Mouse (Mus musculus): ENCODE results near the gene Vti1b. TPM values are rescaled to one million over a fixed set of nuclear protein-coding genes. Genes with fewer than 3 reads are reported as not detected.

The Vti1b gene
- polyA plus RNA-seq (2012; rRNA removed), result 43.6 and 49.2 TPM in 2 replicates

DNA sequence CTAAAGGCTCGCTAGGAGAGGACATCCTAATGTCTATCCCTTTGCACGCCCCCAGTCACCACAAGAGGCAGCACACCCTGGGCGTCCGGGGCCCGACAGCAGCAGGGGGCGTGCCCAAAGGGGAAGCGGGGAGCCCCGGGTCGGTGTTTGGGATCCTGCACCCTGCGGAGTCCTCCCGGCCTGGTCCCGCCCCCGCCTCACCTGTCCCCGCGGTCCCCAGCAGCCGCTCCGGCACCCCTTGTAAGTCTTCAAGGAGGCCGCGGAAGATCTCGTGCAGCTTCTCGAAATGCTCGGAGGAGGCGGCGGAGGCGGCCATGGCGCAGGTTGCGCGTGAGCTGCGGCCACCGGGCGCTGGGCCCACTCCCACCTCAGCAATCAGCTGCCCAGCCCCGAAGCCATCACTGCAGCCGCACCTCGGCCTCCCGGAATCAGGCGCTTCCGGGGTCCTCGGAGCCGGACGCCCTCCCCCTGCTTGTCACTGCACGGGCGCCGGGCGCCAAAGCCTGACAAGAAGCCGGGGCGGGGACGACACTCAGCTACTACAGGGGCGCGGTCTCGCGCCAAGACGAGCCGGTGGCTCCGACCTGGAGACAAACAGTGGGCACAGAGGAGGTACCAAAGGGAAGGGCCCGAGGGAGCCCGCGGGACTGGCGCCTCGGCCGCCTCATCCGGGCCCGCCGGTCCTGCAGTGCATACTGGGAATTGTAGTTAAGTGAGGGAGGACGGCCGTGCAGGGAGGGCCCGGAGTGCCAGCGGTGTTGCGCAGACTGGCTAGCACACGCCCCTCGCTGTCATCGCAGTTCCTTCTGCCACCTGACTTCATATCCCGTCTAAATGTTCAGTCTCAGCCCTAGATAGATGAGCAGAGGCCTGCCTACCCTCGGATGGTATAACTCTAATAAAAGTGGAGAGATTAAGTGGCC, at the start of gene Vti1b:
TSS of gene Vti1b (minus strand) at position 649 of the 923 bp plus-strand sequence.
- Histone ChIP-seq H3K4me3 (replicated peaks; ENCODE audit: extremely low read depth, low read depth, low read length) (peak within 1 kb of the TSS; percentile 92), H3K4me1 (ENCODE audit: control insufficient read depth, insufficient read depth, low read length) (peaks cover 7% of the 10 kb centered on the region)
- TF ChIP-seq POLR2A (IDR thresholded peaks at IDR 0.05; ENCODE audit: borderline replicate concordance, extremely low read depth, low read depth, low read length) (peak; percentile 81; the same call in 1 of the 2 replicates), CTCF (IDR thresholded peaks at IDR 0.05; ENCODE audit: insufficient read depth, low read length) (peak; percentile 10; the same call in 1 of the 2 replicates)
- peak; percentile 96 for DNase-seq
- WGBS, result under 1% methylated on average over 72 of the region's 73 CpGs

GRCm38 (mm10) chr12:79217511-79217910, 45.0 kb upstream of the Vti1b start:
- TF ChIP-seq POLR2A (IDR thresholded peaks at IDR 0.05; ENCODE audit: borderline replicate concordance, extremely low read depth, low read depth, low read length) (no peak), CTCF (IDR thresholded peaks at IDR 0.05; ENCODE audit: insufficient read depth, low read length) (no peak)
- 71% methylated on average over 5 of the region's 5 CpGs for WGBS
- no peak for DNase-seq
- Histone ChIP-seq H3K4me1 (ENCODE audit: control insufficient read depth, insufficient read depth, low read length) (no peaks in the 10 kb centered on the region), H3K4me3 (replicated peaks; ENCODE audit: extremely low read depth, low read depth, low read length) (no peak overlapping the region)

DNA sequence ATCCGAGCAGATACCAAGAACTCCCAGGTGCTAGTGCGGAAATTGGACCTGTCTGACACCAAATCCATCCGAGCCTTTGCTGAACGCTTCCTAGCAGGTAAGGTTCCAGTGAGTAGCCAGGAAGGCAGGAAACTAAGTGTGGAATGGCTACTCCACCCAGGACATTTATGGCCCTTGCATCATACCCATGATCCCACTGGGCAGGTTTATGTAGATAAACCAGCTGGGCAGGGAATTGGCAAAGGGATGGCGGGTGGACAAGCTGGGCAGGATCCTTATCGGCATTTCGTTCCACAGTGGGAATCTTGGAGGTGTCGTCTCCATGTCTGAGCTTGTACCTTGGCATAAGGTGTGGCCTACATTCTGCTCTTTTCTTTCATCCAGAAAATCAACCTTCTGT, 39.0 kb upstream of the Vti1b start:
- DNase-seq, result no peak
- 75% methylated on average over 8 of the region's 8 CpGs for WGBS
- TF ChIP-seq CTCF (IDR thresholded peaks at IDR 0.05; ENCODE audit: insufficient read depth, low read length), result no peak
- TF ChIP-seq POLR2A (IDR thresholded peaks at IDR 0.05; ENCODE audit: borderline replicate concordance, extremely low read depth, low read depth, low read length), result no peak
- Histone ChIP-seq H3K4me3 (replicated peaks; ENCODE audit: extremely low read depth, low read depth, low read length) (no peak overlapping the region), H3K4me1 (ENCODE audit: control insufficient read depth, insufficient read depth, low read length) (no peaks in the 10 kb centered on the region)

- H3K4me3 ChIP-seq (replicated peaks; ENCODE audit: extremely low read depth, low read depth, low read length), result peak within 1 kb of the TSS; percentile 53
- peak; percentile 26 for DNase-seq
- TF ChIP-seq POLR2A (IDR thresholded peaks at IDR 0.05; ENCODE audit: borderline replicate concordance, extremely low read depth, low read depth, low read length), result no peak
- WGBS, result 2% methylated on average over 13 of the region's 13 CpGs
- H3K4me1 ChIP-seq (ENCODE audit: control insufficient read depth, insufficient read depth, low read length), result no peaks in the 10 kb centered on the region
These were observed 36.4 kb upstream of the Vti1b start, which contains the start of gene Rdh12 for GRCm38 (mm10) chr12:79208703-79209464. TSS of gene Rdh12 (plus strand) at chr12:79208914.

GRCm38 (mm10) chr12:79201882-79202281, 29.4 kb upstream of the Vti1b start:
- DNase-seq, result no peak
- 56% methylated on average over 3 of the region's 3 CpGs for WGBS
- TF ChIP-seq POLR2A (IDR thresholded peaks at IDR 0.05; ENCODE audit: borderline replicate concordance, extremely low read depth, low read depth, low read length), result no peak
- no peak for TF ChIP-seq CTCF (IDR thresholded peaks at IDR 0.05; ENCODE audit: insufficient read depth, low read length)
- Histone ChIP-seq H3K4me1 (ENCODE audit: control insufficient read depth, insufficient read depth, low read length) (no peaks in the 10 kb centered on the region), H3K4me3 (replicated peaks; ENCODE audit: extremely low read depth, low read depth, low read length) (no peak overlapping the region)

- Histone ChIP-seq H3K4me1 (ENCODE audit: control insufficient read depth, insufficient read depth, low read length) (no peaks in the 10 kb centered on the region), H3K4me3 (replicated peaks; ENCODE audit: extremely low read depth, low read depth, low read length) (no peak overlapping the region)
- TF ChIP-seq CTCF (IDR thresholded peaks at IDR 0.05; ENCODE audit: insufficient read depth, low read length), result no peak
- TF ChIP-seq POLR2A (IDR thresholded peaks at IDR 0.05; ENCODE audit: borderline replicate concordance, extremely low read depth, low read depth, low read length), result no peak
- no peak for DNase-seq
- WGBS, result 77% methylated on average over 5 of the region's 5 CpGs
These were observed 24.6 kb upstream of the Vti1b start for GRCm38 (mm10) chr12:79197105-79197504.

DNA sequence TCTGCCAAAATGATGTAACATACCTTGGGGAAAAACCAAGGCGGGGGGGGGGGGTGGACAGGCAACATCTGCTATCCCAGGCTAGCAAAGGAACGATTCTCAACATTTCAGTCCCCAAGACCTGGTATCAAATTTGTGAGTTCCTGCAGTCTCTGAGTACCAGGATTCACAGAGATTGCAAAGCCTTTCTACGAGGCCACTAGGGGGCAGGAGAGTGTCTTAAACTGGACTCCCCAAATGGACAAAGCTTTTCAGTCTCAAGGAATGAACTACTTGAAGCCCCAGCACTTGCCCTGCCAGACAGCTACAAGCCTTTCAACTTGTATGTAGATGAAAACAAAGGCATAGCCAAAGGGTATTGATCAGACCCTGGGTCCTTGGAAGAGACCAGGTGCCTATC, 21.0 kb upstream of the Vti1b start:
- Histone ChIP-seq H3K4me3 (replicated peaks; ENCODE audit: extremely low read depth, low read depth, low read length) (no peak overlapping the region), H3K4me1 (ENCODE audit: control insufficient read depth, insufficient read depth, low read length) (peaks cover 6% of the 10 kb centered on the region; the same call in 1 of the 2 replicates)
- DNase-seq, result peak; percentile 55
- WGBS, result 0% methylated on average over 3 of the region's 3 CpGs
- no peak for TF ChIP-seq POLR2A (IDR thresholded peaks at IDR 0.05; ENCODE audit: borderline replicate concordance, extremely low read depth, low read depth, low read length)
- peak; percentile 50; the same call in 1 of the 2 replicates for TF ChIP-seq CTCF (IDR thresholded peaks at IDR 0.05; ENCODE audit: insufficient read depth, low read length)

GRCm38 (mm10) chr12:79192193-79192592, 19.7 kb upstream of the Vti1b start, which contains the start of gene Rdh11:
TSS of gene Rdh11 (minus strand) at chr12:79192293.
- WGBS, result 64% methylated on average over 6 of the region's 6 CpGs

DNA sequence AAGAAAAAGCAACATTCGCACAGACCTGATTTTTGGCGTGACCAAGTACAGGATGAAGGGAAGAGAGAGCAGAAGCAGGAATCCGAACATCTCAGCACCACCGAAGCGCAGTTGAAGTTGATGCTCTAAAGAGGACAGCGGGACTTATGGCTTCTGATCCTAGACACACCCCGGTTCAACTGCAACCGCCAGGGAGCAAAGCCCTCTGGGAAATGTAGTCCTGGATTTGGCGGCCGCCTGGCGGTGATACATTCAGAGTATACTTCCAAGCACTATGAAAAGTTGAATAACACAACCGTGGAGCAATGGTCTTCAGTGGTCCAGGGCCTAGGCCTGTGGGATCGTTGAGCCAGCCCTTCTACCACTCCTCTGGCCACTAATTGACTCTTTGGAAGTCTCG, 19.2 kb upstream of the Vti1b start:
- TF ChIP-seq CTCF (IDR thresholded peaks at IDR 0.05; ENCODE audit: insufficient read depth, low read length) (peak; percentile 42), POLR2A (IDR thresholded peaks at IDR 0.05; ENCODE audit: borderline replicate concordance, extremely low read depth, low read depth, low read length) (no peak)
- DNase-seq, result peak; percentile 68
- peak overlapping the region; percentile 65 for H3K4me3 ChIP-seq (replicated peaks; ENCODE audit: extremely low read depth, low read depth, low read length)
- 4% methylated on average over 14 of the region's 14 CpGs for WGBS
- peaks cover 6% of the 10 kb centered on the region; the same call in 1 of the 2 replicates for H3K4me1 ChIP-seq (ENCODE audit: control insufficient read depth, insufficient read depth, low read length)

More at GRCm38 (mm10) chr12:79192193-79192592, 19.7 kb upstream of the Vti1b start, which contains the start of gene Rdh11:
- Histone ChIP-seq H3K4me3 (replicated peaks; ENCODE audit: extremely low read depth, low read depth, low read length) (peak within 1 kb of the TSS; percentile 65), H3K4me1 (ENCODE audit: control insufficient read depth, insufficient read depth, low read length) (peaks cover 6% of the 10 kb centered on the region; the same call in 1 of the 2 replicates)
- TF ChIP-seq POLR2A (IDR thresholded peaks at IDR 0.05; ENCODE audit: borderline replicate concordance, extremely low read depth, low read depth, low read length), result no peak
- TF ChIP-seq CTCF (IDR thresholded peaks at IDR 0.05; ENCODE audit: insufficient read depth, low read length), result no peak
- no peak for DNase-seq

All from lung, adult 2 months (tissue).